Mouse (Mus musculus) duodenum, adult 2 months (tissue): ENCODE data around the gene Tmsb15a. TPM values are rescaled to one million over a fixed set of nuclear protein-coding genes. Genes with fewer than 3 reads are reported as not detected.

Source experiments
- polyA plus RNA-seq: library from polyadenylated mRNA; depleted of rRNA; stranded (reverse); fragments of >200 nt; gene quantifications from 2 replicates; pipeline ENCODE4 v1.2.3, GENCODE M21; 2012; ENCODE audit warnings: low replicate concordance; rRNA removed

Tmsb15a gene
- not detected in 2 replicates for polyA plus RNA-seq

DNA sequence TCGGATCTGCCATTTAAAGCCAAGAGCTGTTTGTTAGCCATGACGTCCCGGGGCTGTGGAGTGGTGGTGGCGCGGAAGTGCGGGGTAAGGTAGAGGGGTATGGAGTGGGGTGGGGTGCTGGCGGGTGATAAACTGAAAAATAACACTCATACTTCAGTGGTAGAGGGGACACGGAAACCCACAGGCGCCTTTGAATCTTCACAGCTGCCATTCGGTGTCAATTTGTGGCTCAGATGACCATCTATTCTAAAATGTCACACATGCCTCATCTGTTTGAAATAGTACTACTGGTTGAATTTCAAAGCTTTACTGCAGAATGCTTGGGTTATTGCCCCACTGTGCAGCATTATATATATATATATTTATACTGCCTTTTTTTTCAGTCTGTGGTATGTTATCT lies at the start of gene Tmsb15a:
TSS of gene Tmsb15a (minus strand) at position 101 of the 400 bp plus-strand sequence.

DNA sequence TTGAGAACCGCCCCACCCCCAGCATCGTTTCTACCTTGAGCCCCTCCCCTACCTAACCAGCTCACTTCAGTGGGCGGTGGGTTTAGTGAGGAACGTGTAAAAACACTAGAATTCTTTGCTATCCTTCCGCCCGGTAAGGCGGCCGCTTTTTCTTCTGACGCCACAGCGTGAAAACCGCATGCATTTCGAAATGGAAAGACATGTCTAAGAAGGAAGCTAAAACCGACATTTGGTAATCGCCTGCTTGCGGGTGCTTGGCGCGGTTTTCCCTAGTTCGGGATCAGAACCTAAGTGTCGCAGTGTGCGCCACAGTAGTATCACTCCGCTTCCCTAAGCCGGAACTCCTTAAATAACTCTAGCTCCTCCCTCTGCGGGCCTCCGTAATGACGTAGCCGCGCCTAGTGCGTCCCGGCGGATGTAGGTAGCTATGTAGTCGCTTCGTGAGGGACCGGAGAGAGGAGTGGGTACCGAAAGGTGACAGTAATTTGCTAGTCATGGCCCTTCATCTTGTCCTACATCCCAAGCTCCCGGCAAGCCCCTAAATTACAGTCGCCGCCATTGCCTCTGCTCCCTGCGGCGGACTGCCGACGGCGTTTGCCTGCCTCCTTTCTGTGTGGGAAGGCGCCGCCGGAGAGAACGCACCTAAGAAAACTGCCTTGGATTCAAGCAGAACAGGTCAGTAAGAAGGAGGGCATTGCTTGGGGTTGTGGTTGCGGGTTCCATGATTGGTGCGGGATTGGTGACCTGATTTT lies 17.4 kb upstream of the Tmsb15a start, which contains the start of the genes Armcx5 and Gprasp1:
TSS of gene Armcx5 (plus strand) at position 430 of the 752 bp plus-strand sequence.
TSS of gene Gprasp1 (plus strand) at position 430 of the 752 bp plus-strand sequence.

GRCm38 (mm10) chrX:135693633-135694032 lies 31.4 kb downstream of the Tmsb15a start, which contains the start of gene Tcp11x2:
Tcp11x2 (minus strand) TSS chrX:135693790.

Other genes with a start within 250 kb of the Tmsb15a start
- not detected in 2 replicates for gene AV320801, start 230.7 kb downstream of the Tmsb15a start, polyA plus RNA-seq
- 0.06 TPM in 1 of 2 replicates, not detected in the other for gene Nxf7, start 126.5 kb downstream of the Tmsb15a start, polyA plus RNA-seq
- gene Prame, start 97.6 kb downstream of the Tmsb15a start, polyA plus RNA-seq: not detected in 2 replicates
- not detected in 2 replicates for gene Tcp11x2, start 31.5 kb downstream of the Tmsb15a start, polyA plus RNA-seq
- 0.08 and 0.18 TPM in 2 replicates for gene Armcx5, start 17.5 kb upstream of the Tmsb15a start, polyA plus RNA-seq
- 1.6 and 10.2 TPM in 2 replicates for gene Gprasp1, start 17.5 kb upstream of the Tmsb15a start, polyA plus RNA-seq
- 0.26 and 0.46 TPM in 2 replicates for gene Bhlhb9, start 72.3 kb upstream of the Tmsb15a start, polyA plus RNA-seq
- gene Gprasp2, start 113.8 kb upstream of the Tmsb15a start, polyA plus RNA-seq: 0.18 and 2.4 TPM in 2 replicates